Comparison of ENCODE assay signal across 8 mouse cellular contexts in genomic region chr1:189253207-189253606, GRCm38 (mm10).
DNase-seq lines count a peak whose midpoint lies in the region.

No protein-coding gene starts in this region.

- DNase-seq in adrenal gland, postnatal 36 days, result peak; percentile 10 to 21
- no peak for DNase-seq in adrenal gland, adult 2 months
- peak; percentile 39 to 66 for DNase-seq in left cerebral cortex, postnatal 14 days (ENCODE audit: low spot score in 2 of 2)
- DNase-seq in left cerebral cortex, postnatal 36 days (ENCODE audit: low spot score in 2 of 2), result no peak
- DNase-seq in ES-CJ7 (ENCODE audit: low read depth, low spot score), result peak; percentile 61
- peak; percentile 8 for DNase-seq in lung, postnatal 36 days
- DNase-seq in left cerebral cortex, postnatal 25 days (ENCODE audit: low spot score in 2 of 2), result no peak
- DNase-seq in right cerebral cortex, postnatal 25 days, result no peak

- intact Hi-C loops in left cerebral cortex, postnatal 14 days (cut with DNase I), result loop anchor here (5.0 kb wide), 1 partner anchor 379 kb away; no protein-coding TSS in a partner anchor
- intact Hi-C loops in left cerebral cortex, postnatal 36 days (cut with DNase I), result no loop called here
- intact Hi-C loops in left cerebral cortex, postnatal 25 days (cut with DNase I), result no loop called here

Comparison
In these comparisons a context has a peak if more than half of its experiments do, and no peak if none do; other contexts are left out.
1. DNase-seq: peak in adrenal gland, postnatal 36 days (2 of 2), left cerebral cortex, postnatal 14 days (2 of 2), ES-CJ7 (single experiment) and lung, postnatal 36 days (single experiment); none in adrenal gland, adult 2 months (single experiment), left cerebral cortex, postnatal 36 days (0 of 2), left cerebral cortex, postnatal 25 days (0 of 2) and right cerebral cortex, postnatal 25 days (single experiment).